Mouse (Mus musculus): ENCODE results near the gene Gba2. TPM values are rescaled to one million over a fixed set of nuclear protein-coding genes. Genes with fewer than 3 reads are reported as not detected.
"Not testable (repeated sequence)": the region's sequence is repeated elsewhere in the genome, so short reads cannot be mapped to it uniquely, and the experiment has no call there.

The Gba2 gene
- polyA plus RNA-seq, 1 experiment from 2014 or later, result 26.3 TPM

GRCm38 (mm10) chr4:43598200-43598599 lies 19.5 kb upstream of the Gba2 start:
- no peak for ATAC-seq (ENCODE audit: low FRiP score, low TSS enrichment)
- H3K4me1 ChIP-seq (ENCODE audit: insufficient read depth, low read length), result peaks cover 4% of the 10 kb centered on the region; the same call in 1 of the 2 replicates
- H3K27ac ChIP-seq (ENCODE audit: low read length), result no peak overlapping the region
- H3K9me3 ChIP-seq (ENCODE audit: low read length), result no peaks in the 10 kb centered on the region
- H3K4me2 ChIP-seq (replicated peaks; ENCODE audit: low read depth, low read length), result no peak overlapping the region
- H3K36me3 ChIP-seq (ENCODE audit: insufficient read depth, low read length), result no peaks in the 10 kb centered on the region
- WGBS, result 83% methylated on average over 4 of the region's 4 CpGs
- no peaks in the 10 kb centered on the region for H3K27me3 ChIP-seq (ENCODE audit: insufficient read depth, low read length)
- no peak overlapping the region for H3K4me3 ChIP-seq (ENCODE audit: low read length)
- no peak overlapping the region for H3K9ac ChIP-seq (replicated peaks; ENCODE audit: low read length)

GRCm38 (mm10) chr4:43596597-43596996 lies 17.9 kb upstream of the Gba2 start:
- not testable (repeated sequence) for H3K27me3 ChIP-seq (ENCODE audit: insufficient read depth, low read length); H3K9ac ChIP-seq (replicated peaks; ENCODE audit: low read length)
- WGBS, result 76% methylated on average over 2 of the region's 2 CpGs

GRCm38 (mm10) chr4:43593453-43593852 lies 14.8 kb upstream of the Gba2 start:
- no peaks in the 10 kb centered on the region for H3K9me3 ChIP-seq (ENCODE audit: low read length)
- ATAC-seq (ENCODE audit: low FRiP score, low TSS enrichment), result no peak
- no peak overlapping the region for H3K4me3 ChIP-seq (ENCODE audit: low read length)
- H3K4me2 ChIP-seq (replicated peaks; ENCODE audit: low read depth, low read length), result no peak overlapping the region
- peaks cover 7% of the 10 kb centered on the region; the same call in 1 of the 2 replicates for H3K4me1 ChIP-seq (ENCODE audit: insufficient read depth, low read length)
- no peak overlapping the region for H3K27ac ChIP-seq (ENCODE audit: low read length)
- no peak overlapping the region for H3K9ac ChIP-seq (replicated peaks; ENCODE audit: low read length)
- H3K36me3 ChIP-seq (ENCODE audit: insufficient read depth, low read length), result no peaks in the 10 kb centered on the region
- WGBS, result 34% methylated on average over 3 of the region's 3 CpGs
- no peaks in the 10 kb centered on the region for H3K27me3 ChIP-seq (ENCODE audit: insufficient read depth, low read length)

More at GRCm38 (mm10) chr4:43596597-43596996, 17.9 kb upstream of the Gba2 start:
- H3K36me3 ChIP-seq (ENCODE audit: insufficient read depth, low read length); ATAC-seq (ENCODE audit: low FRiP score, low TSS enrichment); H3K27ac ChIP-seq (ENCODE audit: low read length); H3K4me1 ChIP-seq (ENCODE audit: insufficient read depth, low read length); H3K4me3 ChIP-seq (ENCODE audit: low read length); H3K4me2 ChIP-seq (replicated peaks; ENCODE audit: low read depth, low read length); H3K9me3 ChIP-seq (ENCODE audit: low read length): not testable (repeated sequence)

- no peak overlapping the region for H3K4me2 ChIP-seq (replicated peaks; ENCODE audit: low read depth, low read length)
- H3K27me3 ChIP-seq (ENCODE audit: insufficient read depth, low read length), result no peaks in the 10 kb centered on the region
- ATAC-seq (ENCODE audit: low FRiP score, low TSS enrichment), result no peak
- WGBS, result 82% methylated on average over 3 of the region's 3 CpGs
- no peaks in the 10 kb centered on the region for H3K9me3 ChIP-seq (ENCODE audit: low read length)
- no peak overlapping the region for H3K27ac ChIP-seq (ENCODE audit: low read length)
- no peak overlapping the region for H3K9ac ChIP-seq (replicated peaks; ENCODE audit: low read length)
- no peak overlapping the region for H3K4me3 ChIP-seq (ENCODE audit: low read length)
- H3K4me1 ChIP-seq (ENCODE audit: insufficient read depth, low read length), result peaks cover 8% of the 10 kb centered on the region; the same call in 1 of the 2 replicates
- no peaks in the 10 kb centered on the region for H3K36me3 ChIP-seq (ENCODE audit: insufficient read depth, low read length)
Measured at GRCm38 (mm10) chr4:43591961-43592360, 13.3 kb upstream of the Gba2 start.

GRCm38 (mm10) chr4:43591543-43591942 lies 12.9 kb upstream of the Gba2 start:
- no peak for ATAC-seq (ENCODE audit: low FRiP score, low TSS enrichment)
- WGBS, result 37% methylated on average over 5 of the region's 5 CpGs
- H3K27ac ChIP-seq (ENCODE audit: low read length), result no peak overlapping the region

GRCm38 (mm10) chr4:43587681-43588080 lies 9.0 kb upstream of the Gba2 start:
- Histone ChIP-seq H3K4me3 (ENCODE audit: low read length) (no peak overlapping the region), H3K27ac (ENCODE audit: low read length) (no peak overlapping the region), H3K4me1 (ENCODE audit: insufficient read depth, low read length) (peaks cover 16% of the 10 kb centered on the region), H3K4me2 (replicated peaks; ENCODE audit: low read depth, low read length) (no peak overlapping the region), H3K9me3 (ENCODE audit: low read length) (no peaks in the 10 kb centered on the region), H3K9ac (replicated peaks; ENCODE audit: low read length) (no peak overlapping the region), H3K36me3 (ENCODE audit: insufficient read depth, low read length) (peaks cover 16% of the 10 kb centered on the region), H3K27me3 (ENCODE audit: insufficient read depth, low read length) (no peaks in the 10 kb centered on the region)
- ATAC-seq (ENCODE audit: low FRiP score, low TSS enrichment), result no peak
- 60% methylated on average over 7 of the region's 7 CpGs for WGBS

More at GRCm38 (mm10) chr4:43591543-43591942, 12.9 kb upstream of the Gba2 start:
- no peak overlapping the region for H3K4me2 ChIP-seq (replicated peaks; ENCODE audit: low read depth, low read length)
- H3K9me3 ChIP-seq (ENCODE audit: low read length), result no peaks in the 10 kb centered on the region
- H3K4me3 ChIP-seq (ENCODE audit: low read length), result no peak overlapping the region
- no peak overlapping the region for H3K9ac ChIP-seq (replicated peaks; ENCODE audit: low read length)
- H3K4me1 ChIP-seq (ENCODE audit: insufficient read depth, low read length), result peaks cover 8% of the 10 kb centered on the region; the same call in 1 of the 2 replicates
- no peaks in the 10 kb centered on the region for H3K27me3 ChIP-seq (ENCODE audit: insufficient read depth, low read length)
- H3K36me3 ChIP-seq (ENCODE audit: insufficient read depth, low read length), result no peaks in the 10 kb centered on the region

GRCm38 (mm10) chr4:43586411-43586810 lies 7.7 kb upstream of the Gba2 start:
- 76% methylated on average over 8 of the region's 8 CpGs for WGBS
- Histone ChIP-seq H3K9me3 (ENCODE audit: low read length) (no peaks in the 10 kb centered on the region), H3K36me3 (ENCODE audit: insufficient read depth, low read length) (peaks cover 28% of the 10 kb centered on the region), H3K9ac (replicated peaks; ENCODE audit: low read length) (0 out of 2 replicates have a peak overlapping the region, but pooled peaks have one; percentile 6), H3K4me1 (ENCODE audit: insufficient read depth, low read length) (peaks cover 16% of the 10 kb centered on the region), H3K27ac (ENCODE audit: low read length) (no peak overlapping the region), H3K4me3 (ENCODE audit: low read length) (no peak overlapping the region), H3K27me3 (ENCODE audit: insufficient read depth, low read length) (no peaks in the 10 kb centered on the region), H3K4me2 (replicated peaks; ENCODE audit: low read depth, low read length) (no peak overlapping the region)
- peak; percentile 47 for ATAC-seq (ENCODE audit: low FRiP score, low TSS enrichment)

GRCm38 (mm10) chr4:43585682-43586081 lies 7.0 kb upstream of the Gba2 start:
- WGBS, result 39% methylated on average over 10 of the region's 10 CpGs
- ATAC-seq (ENCODE audit: low FRiP score, low TSS enrichment), result no peak
- Histone ChIP-seq H3K4me3 (ENCODE audit: low read length) (no peak overlapping the region), H3K36me3 (ENCODE audit: insufficient read depth, low read length) (peaks cover 35% of the 10 kb centered on the region), H3K9me3 (ENCODE audit: low read length) (no peaks in the 10 kb centered on the region), H3K27ac (ENCODE audit: low read length) (no peak overlapping the region), H3K4me1 (ENCODE audit: insufficient read depth, low read length) (peaks cover 16% of the 10 kb centered on the region), H3K27me3 (ENCODE audit: insufficient read depth, low read length) (no peaks in the 10 kb centered on the region), H3K9ac (replicated peaks; ENCODE audit: low read length) (no peak overlapping the region), H3K4me2 (replicated peaks; ENCODE audit: low read depth, low read length) (no peak overlapping the region)

- H3K9me3 ChIP-seq (ENCODE audit: low read length), result no peaks in the 10 kb centered on the region
- H3K27me3 ChIP-seq (ENCODE audit: insufficient read depth, low read length), result no peaks in the 10 kb centered on the region
- H3K4me2 ChIP-seq (replicated peaks; ENCODE audit: low read depth, low read length), result no peak within 1 kb of the TSS
- no peak within 1 kb of the TSS for H3K4me3 ChIP-seq (ENCODE audit: low read length)
- WGBS, result 65% methylated on average over 12 of the region's 12 CpGs
- H3K36me3 ChIP-seq (ENCODE audit: insufficient read depth, low read length), result peaks cover 37% of the 10 kb centered on the region
- ATAC-seq (ENCODE audit: low FRiP score, low TSS enrichment), result no peak
- peaks cover 19% of the 10 kb centered on the region for H3K4me1 ChIP-seq (ENCODE audit: insufficient read depth, low read length)
- no peak within 1 kb of the TSS for H3K27ac ChIP-seq (ENCODE audit: low read length)
- H3K9ac ChIP-seq (replicated peaks; ENCODE audit: low read length), result no peak within 1 kb of the TSS
Measured at GRCm38 (mm10) chr4:43584444-43585416, 6.1 kb upstream of the Gba2 start, which contains the start of gene Msmp. Msmp (minus strand) TSS chr4:43584494.

GRCm38 (mm10) chr4:43583421-43583820 lies 4.7 kb upstream of the Gba2 start:
- Histone ChIP-seq H3K27me3 (ENCODE audit: insufficient read depth, low read length) (no peaks in the 10 kb centered on the region), H3K4me3 (ENCODE audit: low read length) (no peak overlapping the region), H3K9me3 (ENCODE audit: low read length) (no peaks in the 10 kb centered on the region), H3K36me3 (ENCODE audit: insufficient read depth, low read length) (peaks cover 37% of the 10 kb centered on the region), H3K4me2 (replicated peaks; ENCODE audit: low read depth, low read length) (no peak overlapping the region), H3K9ac (replicated peaks; ENCODE audit: low read length) (no peak overlapping the region), H3K27ac (ENCODE audit: low read length) (no peak overlapping the region), H3K4me1 (ENCODE audit: insufficient read depth, low read length) (peaks cover 22% of the 10 kb centered on the region)
- 64% methylated on average over 7 of the region's 7 CpGs for WGBS
- no peak for ATAC-seq (ENCODE audit: low FRiP score, low TSS enrichment)
